Mouse (Mus musculus) layer of hippocampus, adult 2 months (tissue): Measurements from ENCODE around the gene Spc25. TPM values are rescaled to one million over a fixed set of nuclear protein-coding genes. Genes with fewer than 3 reads are reported as not detected.

Source experiments
- DNase-seq, 2 experiments: peaks; one replicate each; pipeline ENCODE4 v3.0.0; 2022; ENCODE audit warnings: low spot score in 2 of 2
- H3K27ac ChIP-seq: fragments of 200-600 bp; 2 replicates; pipeline ENCODE4 v1.8.1; 2022
- H3K4me3 ChIP-seq: fragments of 200-600 bp; 2 replicates; pipeline ENCODE4 v1.8.1; 2022; ENCODE audit warnings: mild to moderate bottlenecking
- CTCF ChIP-seq: fragments of 200-600 bp; conservative IDR thresholded peaks from 2 replicates; pipeline ENCODE4 v1.8.1; 2022; ENCODE audit warnings: antibody characterized with exemption, mild to moderate bottlenecking, moderate library complexity
- total RNA-seq, 2 experiments: library from RNA; stranded (reverse); gene quantifications; 2 replicates each; pipeline ENCODE4 v1.2.3; 2021

Gene Spc25
- total RNA-seq, 2 experiments from 2014 or later: 0.71 to 1.2 TPM

DNA sequence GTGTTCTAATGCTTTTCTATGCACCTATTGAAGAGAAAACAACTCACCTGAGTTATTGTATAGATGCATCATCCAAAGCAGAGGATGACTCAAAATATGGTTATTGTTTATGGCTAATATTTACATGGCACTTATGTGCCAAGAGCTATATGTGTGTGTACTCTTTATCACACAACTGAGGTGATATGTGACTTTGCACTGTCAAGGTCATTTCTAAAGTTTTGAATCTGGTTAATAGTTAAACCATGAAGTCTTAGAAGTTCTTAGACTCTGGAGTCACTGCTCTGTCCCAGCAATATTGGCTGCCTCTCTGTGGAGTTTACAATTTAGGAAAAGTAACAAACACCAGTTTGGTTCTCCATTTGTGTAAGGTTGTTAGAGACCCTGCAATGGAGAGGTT is 47.1 kb downstream of the Spc25 start:
- no peak overlapping the region for H3K27ac ChIP-seq
- DNase-seq: no peak
- no peak for TF ChIP-seq CTCF
- no peak overlapping the region for H3K4me3 ChIP-seq

DNA sequence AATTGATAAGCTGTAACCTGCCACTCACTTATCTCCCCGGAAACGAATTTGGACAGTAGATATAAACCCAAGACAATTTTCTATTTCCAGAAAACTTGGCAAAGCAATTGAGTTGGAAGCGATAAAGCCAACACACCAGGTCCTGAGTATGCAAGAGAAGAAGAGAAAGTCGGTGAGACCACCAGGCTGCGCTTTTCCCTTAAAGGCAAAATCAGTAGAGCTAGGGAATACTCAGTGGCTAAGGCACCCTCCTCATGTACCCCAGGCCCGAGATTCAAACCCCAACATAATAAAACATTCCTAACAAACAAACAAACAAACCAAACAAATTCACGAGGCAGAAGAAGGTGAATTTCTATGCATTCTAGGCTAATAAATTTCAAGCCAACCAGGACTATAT is 49.7 kb downstream of the Spc25 start:
- Histone ChIP-seq H3K27ac (no peak overlapping the region), H3K4me3 (no peak overlapping the region)
- DNase-seq: no peak
- no peak for TF ChIP-seq CTCF

DNA sequence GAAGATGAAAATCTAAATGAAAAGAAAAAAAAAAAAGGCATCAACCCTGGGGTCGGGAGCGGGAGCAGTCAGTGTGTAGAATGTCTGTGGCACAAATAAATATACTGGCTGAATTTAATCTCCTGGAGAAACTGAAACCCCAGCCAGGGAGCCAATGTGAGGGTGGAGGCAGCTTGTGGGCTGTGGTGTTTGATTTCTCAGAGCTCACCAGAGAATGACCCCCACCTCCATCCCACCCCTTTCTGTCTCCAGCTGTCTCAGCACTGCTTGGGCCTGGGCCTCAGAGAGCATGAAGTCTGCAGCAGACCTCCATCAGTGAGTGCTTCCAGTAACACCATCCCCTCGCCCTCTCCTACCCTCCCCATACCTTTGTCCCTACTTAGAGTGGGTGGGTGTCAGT is 50.1 kb downstream of the Spc25 start:
- H3K4me3 ChIP-seq: no peak overlapping the region
- no peak for DNase-seq
- TF ChIP-seq CTCF: no peak
- H3K27ac ChIP-seq: no peak overlapping the region

DNA sequence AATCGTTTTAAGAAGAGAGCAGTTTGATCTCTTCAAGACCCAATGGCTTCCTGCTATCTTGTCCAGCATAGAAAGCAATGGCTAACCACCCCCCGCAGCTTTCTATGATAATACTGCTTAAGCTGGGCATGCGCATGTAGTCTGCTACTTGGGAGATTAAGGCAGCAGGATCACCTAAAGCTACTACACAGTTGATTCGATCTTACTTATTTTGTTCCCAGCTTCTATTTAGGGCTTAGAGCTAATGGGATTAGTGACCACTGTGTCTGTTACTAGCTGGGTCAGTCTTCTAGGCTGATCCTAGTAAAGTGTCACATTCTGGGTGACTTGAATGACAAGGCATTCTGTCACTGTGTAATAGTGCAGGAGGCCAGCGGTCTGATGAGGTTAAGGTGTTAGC is 55.2 kb downstream of the Spc25 start:
- TF ChIP-seq CTCF: no peak
- DNase-seq: no peak
- H3K27ac ChIP-seq: no peak overlapping the region

GRCm38 (mm10) chr2:69149154-69149553 is 56.8 kb downstream of the Spc25 start:
- DNase-seq: no peak
- Histone ChIP-seq H3K4me3 (no peak overlapping the region), H3K27ac (no peak overlapping the region)
- TF ChIP-seq CTCF: no peak

More for the DNA sequence above, 55.2 kb downstream of the Spc25 start:
- no peak overlapping the region for H3K4me3 ChIP-seq

GRCm38 (mm10) chr2:69148691-69149090 is 57.3 kb downstream of the Spc25 start:
- Histone ChIP-seq H3K27ac (no peak overlapping the region), H3K4me3 (no peak overlapping the region)
- no peak for DNase-seq
- no peak for TF ChIP-seq CTCF

Other genes with a start within 250 kb of the Spc25 start
- gene Nostrin, start 70.4 kb downstream of the Spc25 start, total RNA-seq: 1 to 10 TPM; 4.2 to 4.8 TPM
- gene G6pc2, start 4.9 kb upstream of the Spc25 start, total RNA-seq: not detected
- gene Abcb11, start 136.4 kb upstream of the Spc25 start, total RNA-seq: not detected
- gene Dhrs9, start 174.3 kb upstream of the Spc25 start, total RNA-seq: not detected